Mouse (Mus musculus) neural tube, embryonic 12.5 days (tissue): ENCODE measurements at regions not wholly inside any gene's neighbourhood (a gene's known extent, or its start where the extent isn't known, plus 50 kb on each side); places are given as distances from the start of the nearest gene placed in this dataset.

Source experiments
- ATAC-seq: fragments of 200-750 bp; cut with Nextera tagmentation; 2 replicates; pipeline ENCODE4 v1.8.0; 2017; ENCODE audit warnings: low read depth, mild to moderate bottlenecking, moderate TSS enrichment, moderate library complexity; ENCODE audit not compliant: low FRiP score
- H3K27ac ChIP-seq: fragments of 300-500 bp; sonication (generic); 2 replicates; pipeline ENCODE4 v1.5.1; 2016
- H3K27me3 ChIP-seq: fragments of 300-500 bp; sonication (generic); replicated peaks from 2 replicates; pipeline ENCODE4 v1.6.1; 2016; ENCODE audit warnings: mild to moderate bottlenecking
- H3K36me3 ChIP-seq: fragments of 300-500 bp; sonication (generic); 2 replicates; pipeline ENCODE4 v1.6.1; 2016; ENCODE audit warnings: mild to moderate bottlenecking
- H3K4me1 ChIP-seq: fragments of 300-500 bp; sonication (generic); 2 replicates; pipeline ENCODE4 v1.6.1; 2016
- H3K4me2 ChIP-seq: fragments of 300-500 bp; sonication (generic); replicated peaks from 2 replicates; pipeline ENCODE4 v1.6.1; 2016; ENCODE audit warnings: mild to moderate bottlenecking
- H3K4me3 ChIP-seq: fragments of 300-500 bp; sonication (generic); 2 replicates; pipeline ENCODE4 v1.5.1; 2016
- H3K9ac ChIP-seq: fragments of 300-500 bp; sonication (generic); 2 replicates; pipeline ENCODE4 v1.6.1; 2016; ENCODE audit warnings: mild to moderate bottlenecking
- H3K9me3 ChIP-seq: fragments of 300-500 bp; sonication (generic); 2 replicates; pipeline ENCODE4 v1.6.1; 2016; ENCODE audit warnings: mild to moderate bottlenecking
- WGBS: fragments of 180-500 bp; shearing (Covaris S2); methylation state at CpG from one replicate; pipeline ENCODE4 v1.1.7; 2016; 5-methylcytosine and 5-hydroxymethylcytosine counted together

DNA sequence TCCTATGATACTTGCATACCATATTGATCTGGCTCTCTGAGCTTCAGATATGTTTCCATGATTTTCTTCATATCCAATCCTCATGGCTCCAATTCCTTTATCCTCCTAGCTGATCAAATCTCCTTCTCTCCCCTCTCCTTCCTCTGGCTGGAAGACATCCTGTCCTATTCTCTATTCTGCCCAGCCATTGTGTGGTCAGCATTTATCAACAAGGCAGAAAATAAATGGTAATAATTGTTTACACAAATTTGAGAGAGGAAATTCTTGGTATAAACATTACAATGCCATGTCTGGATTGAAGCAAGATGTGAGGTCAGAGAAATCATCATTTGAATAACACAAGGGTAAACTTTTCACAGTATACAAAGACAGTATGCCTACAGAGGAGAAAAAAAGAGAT, 158.2 kb downstream of the Naf1 start:
- no peak overlapping the region for H3K27ac ChIP-seq
- H3K36me3 ChIP-seq, result no peaks in the 10 kb centered on the region
- H3K9me3 ChIP-seq, result no peaks in the 10 kb centered on the region
- H3K27me3 ChIP-seq, result no peaks in the 10 kb centered on the region
- no peak for ATAC-seq
- H3K4me3 ChIP-seq, result no peak overlapping the region
- no peaks in the 10 kb centered on the region for H3K4me1 ChIP-seq
- H3K9ac ChIP-seq, result no peak overlapping the region
- no peak overlapping the region for H3K4me2 ChIP-seq

DNA sequence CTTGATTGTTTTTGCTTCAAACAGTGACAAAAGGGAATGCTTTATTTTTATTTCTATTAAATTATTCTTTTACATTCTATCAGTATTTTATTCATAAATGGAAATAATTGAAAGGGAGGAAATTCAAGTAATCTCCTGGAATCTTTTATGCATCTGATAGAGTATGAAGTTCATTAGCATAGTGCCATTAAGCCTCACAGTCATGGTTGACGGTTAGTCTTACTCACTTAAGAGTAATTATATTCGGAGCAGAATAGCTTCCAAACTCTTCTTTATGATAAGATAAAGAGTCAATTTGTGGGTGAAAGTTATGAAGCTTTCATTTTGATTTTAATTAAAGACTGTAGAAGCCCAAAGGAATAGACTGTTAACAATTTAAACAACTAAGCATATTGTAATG, 172.8 kb downstream of the Naf1 start:
- 79% methylated on average over 2 of the region's 2 CpGs for WGBS
- Histone ChIP-seq H3K4me2 (no peak overlapping the region), H3K27me3 (no peaks in the 10 kb centered on the region), H3K27ac (no peak overlapping the region), H3K4me3 (no peak overlapping the region), H3K36me3 (no peaks in the 10 kb centered on the region), H3K9me3 (no peaks in the 10 kb centered on the region), H3K4me1 (no peaks in the 10 kb centered on the region), H3K9ac (no peak overlapping the region)
- ATAC-seq, result no peak

DNA sequence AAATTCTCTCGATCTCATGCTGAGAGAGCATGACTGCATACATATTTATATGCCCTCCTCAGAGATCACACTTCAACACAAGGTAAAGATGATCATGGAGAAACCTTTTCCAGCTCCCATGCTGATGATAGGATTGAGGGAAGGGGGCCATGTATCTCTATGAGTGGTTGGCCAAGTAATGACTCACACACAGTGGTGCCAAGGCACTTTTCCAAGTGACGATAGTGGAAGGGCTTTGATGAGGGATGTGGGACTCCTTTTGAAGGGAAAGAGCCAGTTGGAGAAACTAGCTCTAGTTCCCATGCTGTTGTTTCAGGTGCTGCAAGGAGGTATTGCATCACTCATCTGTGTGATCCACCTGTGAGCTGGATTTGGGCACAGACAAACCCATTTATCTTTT, 201.5 kb downstream of the Naf1 start:
- no peaks in the 10 kb centered on the region for H3K4me1 ChIP-seq
- H3K4me3 ChIP-seq, result no peak overlapping the region
- H3K4me2 ChIP-seq, result no peak overlapping the region
- no peaks in the 10 kb centered on the region for H3K9me3 ChIP-seq
- H3K9ac ChIP-seq, result no peak overlapping the region
- H3K36me3 ChIP-seq, result no peaks in the 10 kb centered on the region
- WGBS, result 91% methylated on average over 2 of the region's 2 CpGs
- H3K27me3 ChIP-seq, result no peaks in the 10 kb centered on the region
- H3K27ac ChIP-seq, result no peak overlapping the region
- no peak for ATAC-seq

DNA sequence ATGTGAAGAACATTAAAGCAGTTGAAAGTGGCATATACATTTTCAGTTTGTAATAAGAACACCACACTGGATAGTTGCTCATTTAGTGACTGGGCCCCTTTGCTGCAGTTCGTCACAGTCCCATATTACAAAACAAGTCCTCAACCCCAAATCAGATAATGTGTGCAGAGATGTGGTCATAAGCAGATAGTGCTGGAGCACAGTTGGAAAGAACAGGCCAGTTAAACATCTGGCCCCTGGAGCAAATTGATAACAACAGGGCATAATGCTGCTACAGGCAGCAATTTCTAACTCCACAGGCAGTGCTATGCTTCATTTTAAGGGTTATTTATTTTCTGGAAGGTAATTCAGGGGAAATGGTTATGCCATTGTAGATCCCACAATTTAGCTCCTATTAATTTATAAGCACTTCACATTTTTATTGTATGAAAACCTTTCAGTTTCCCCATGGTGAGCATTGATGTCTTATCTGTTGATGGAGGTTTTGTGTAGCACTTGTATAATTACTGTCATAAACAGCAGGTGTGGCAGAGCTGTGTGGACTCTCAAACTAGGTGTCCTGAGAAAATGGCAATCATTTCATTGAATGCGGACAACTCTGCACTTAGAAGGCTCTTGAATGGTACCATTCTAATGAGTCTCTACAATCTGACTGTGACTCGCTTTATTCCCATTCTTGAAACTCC, 208.2 kb downstream of the Naf1 start:
- H3K4me1 ChIP-seq, result no peaks in the 10 kb centered on the region
- no peak overlapping the region for H3K4me2 ChIP-seq
- no peak overlapping the region for H3K27ac ChIP-seq
- H3K27me3 ChIP-seq, result no peaks in the 10 kb centered on the region
- H3K4me3 ChIP-seq, result no peak overlapping the region
- H3K9ac ChIP-seq, result no peak overlapping the region
- H3K36me3 ChIP-seq, result no peaks in the 10 kb centered on the region
- ATAC-seq, result no peak
- WGBS, result 86% methylated on average over 3 of the region's 3 CpGs
- no peaks in the 10 kb centered on the region for H3K9me3 ChIP-seq

DNA sequence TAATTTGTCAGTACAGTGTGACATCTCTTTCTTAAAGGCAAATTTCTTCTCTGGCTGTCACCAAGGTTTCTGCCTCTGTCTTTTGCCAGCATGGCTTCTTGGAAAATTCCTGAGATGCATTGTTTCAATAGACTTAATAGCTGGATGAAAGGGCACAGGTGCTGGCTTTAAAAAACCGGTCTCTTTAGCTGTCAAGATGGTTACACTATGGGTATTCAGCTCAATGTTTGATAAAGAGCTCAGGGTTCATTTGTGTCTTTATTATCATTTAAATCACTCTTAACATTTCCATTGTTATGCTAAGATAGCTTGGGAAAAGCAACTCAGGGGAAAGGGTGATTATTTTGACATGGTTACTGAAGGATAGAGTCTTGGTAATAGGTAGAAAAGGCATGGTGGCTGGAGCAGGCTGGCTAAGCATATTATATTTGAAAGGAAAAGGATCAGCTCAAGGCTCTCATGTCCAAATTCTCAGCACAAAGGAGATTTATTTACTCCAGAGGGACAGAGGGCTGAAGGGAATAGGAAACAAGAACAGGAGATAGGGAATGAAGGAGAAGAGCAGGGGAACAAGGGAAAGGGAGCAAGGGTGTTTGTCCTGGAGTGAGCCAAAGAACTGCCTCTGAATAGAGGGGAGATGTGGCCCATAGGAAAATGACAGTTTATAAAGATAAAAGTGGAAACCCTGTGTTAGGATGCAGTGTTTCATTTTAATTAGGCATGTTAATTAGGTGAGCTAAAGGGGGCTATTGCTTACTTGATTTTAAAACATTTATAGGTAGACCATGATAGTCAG, 226.4 kb downstream of the Naf1 start:
- WGBS, result 5% methylated on average over 1 of the region's 1 CpGs
- no peak overlapping the region for H3K4me3 ChIP-seq
- no peaks in the 10 kb centered on the region for H3K9me3 ChIP-seq
- no peak overlapping the region for H3K27ac ChIP-seq
- no peaks in the 10 kb centered on the region for H3K36me3 ChIP-seq
- no peaks in the 10 kb centered on the region for H3K27me3 ChIP-seq
- H3K9ac ChIP-seq, result no peak overlapping the region
- peaks cover 3% of the 10 kb centered on the region; the same call in 1 of the 2 replicates for H3K4me1 ChIP-seq
- ATAC-seq, result peak; percentile 29; the same call in 1 of the 2 replicates
- no peak overlapping the region for H3K4me2 ChIP-seq
